Mouse (Mus musculus): Measurements from ENCODE around the gene Tmem63c. TPM values are rescaled to one million over a fixed set of nuclear protein-coding genes. Genes with fewer than 3 reads are reported as not detected.

The Tmem63c gene
- polyA plus RNA-seq (2012; rRNA removed), result 28.4 and 28.9 TPM in 2 replicates

GRCm38 (mm10) chr12:87021040-87021439 lies at the start of gene Tmem63c:
Tmem63c (plus strand) TSS chr12:87021340.

GRCm38 (mm10) chr12:86989890-86990754 lies 31.0 kb upstream of the Tmem63c start, which contains the start of gene Zdhhc22:
Zdhhc22 (minus strand) TSS chr12:86990430.

GRCm38 (mm10) chr12:87102165-87102631 lies 81.1 kb downstream of the Tmem63c start, which contains the start of gene Ngb:
Ngb (minus strand) TSS chr12:87102539.

Other genes starting within 250 kb of the Tmem63c start
- gene Irf2bpl, start 136.5 kb upstream of the Tmem63c start, polyA plus RNA-seq (2012; rRNA removed), result 51.3 and 63.4 TPM in 2 replicates
- 57.9 and 58.9 TPM in 2 replicates for gene Cipc, start 74.3 kb upstream of the Tmem63c start, polyA plus RNA-seq (2012; rRNA removed)
- gene Zdhhc22, start 30.9 kb upstream of the Tmem63c start, polyA plus RNA-seq (2012; rRNA removed), result 19.1 and 22.9 TPM in 2 replicates
- gene Ngb, start 81.2 kb downstream of the Tmem63c start, polyA plus RNA-seq (2012; rRNA removed), result 6.0 and 6.8 TPM in 2 replicates
- 62.8 and 64.3 TPM in 2 replicates for gene Gstz1, start 125.8 kb downstream of the Tmem63c start, polyA plus RNA-seq (2012; rRNA removed)
- 18.9 and 20.1 TPM in 2 replicates for gene Pomt2, start 126.6 kb downstream of the Tmem63c start, polyA plus RNA-seq (2012; rRNA removed)
- gene Samd15, start 178.4 kb downstream of the Tmem63c start, polyA plus RNA-seq (2012; rRNA removed), result 1.7 and 2.4 TPM in 2 replicates
- gene Tmed8, start 179.1 kb downstream of the Tmem63c start, polyA plus RNA-seq (2012; rRNA removed), result 16.0 and 16.5 TPM in 2 replicates
- 2.2 and 2.9 TPM in 2 replicates for gene Noxred1, start 217.4 kb downstream of the Tmem63c start, polyA plus RNA-seq (2012; rRNA removed)
- 65.6 and 66.4 TPM in 2 replicates for gene Vipas39, start 244.9 kb downstream of the Tmem63c start, polyA plus RNA-seq (2012; rRNA removed)
- gene Ahsa1, start 245.1 kb downstream of the Tmem63c start, polyA plus RNA-seq (2012; rRNA removed), result 217 and 227 TPM in 2 replicates